Mouse (Mus musculus) forebrain, embryonic 13.5 days (tissue): ENCODE measurements around the gene Ralb. TPM values are rescaled to one million over a fixed set of nuclear protein-coding genes. Genes with fewer than 3 reads are reported as not detected.

Experiments used
- ATAC-seq: fragments of 200-750 bp; cut with Nextera tagmentation; 2 replicates; pipeline ENCODE4 v1.8.0; 2017
- H3K27ac ChIP-seq: fragments of 300-500 bp; sonication (generic); 2 replicates; pipeline ENCODE4 v1.5.1; 2015; ENCODE audit warnings: inconsistent platforms, mild to moderate bottlenecking, moderate library complexity
- H3K27me3 ChIP-seq: fragments of 300-500 bp; sonication (generic); 2 replicates; pipeline ENCODE4 v1.6.1; 2015; ENCODE audit warnings: mild to moderate bottlenecking, inconsistent platforms
- H3K36me3 ChIP-seq: fragments of 300-500 bp; sonication (generic); 2 replicates; pipeline ENCODE4 v1.6.1; 2015; ENCODE audit warnings: mild to moderate bottlenecking, inconsistent platforms; ENCODE audit not compliant: poor library complexity, severe bottlenecking
- H3K4me1 ChIP-seq: fragments of 300-500 bp; sonication (generic); 2 replicates; pipeline ENCODE4 v1.6.1; 2015; ENCODE audit warnings: inconsistent platforms
- H3K4me2 ChIP-seq: fragments of 300-500 bp; sonication (generic); 2 replicates; pipeline ENCODE4 v1.6.1; 2015; ENCODE audit warnings: inconsistent platforms, mild to moderate bottlenecking, moderate library complexity
- H3K4me3 ChIP-seq: fragments of 300-500 bp; sonication (generic); 2 replicates; pipeline ENCODE4 v1.5.1; 2015; ENCODE audit warnings: mild to moderate bottlenecking, inconsistent platforms
- H3K9ac ChIP-seq: fragments of 300-500 bp; sonication (generic); 2 replicates; pipeline ENCODE4 v1.6.1; 2015; ENCODE audit warnings: mild to moderate bottlenecking, inconsistent platforms
- H3K9me3 ChIP-seq: fragments of 300-500 bp; sonication (generic); replicated peaks from 2 replicates; pipeline ENCODE4 v1.6.1; 2016; ENCODE audit warnings: inconsistent platforms
- WGBS: fragments of 180-500 bp; shearing (Covaris S2); methylation state at CpG from one replicate; pipeline ENCODE4 v1.1.7; 2015; 5-methylcytosine and 5-hydroxymethylcytosine counted together
- polyA plus RNA-seq: library from polyadenylated mRNA; unstranded; fragments of >200 nt; fragmentation: Nextera tagmentation; extraction: Ambion mirVana; gene quantifications from 2 replicates; pipeline ENCODE4 v1.2.1, GENCODE M21; 2015

The Ralb gene
- polyA plus RNA-seq, 1 experiment from 2014 or later, result 51.0 TPM

- 14% methylated on average over 2 of the region's 2 CpGs for WGBS
- no peak overlapping the region for H3K27ac ChIP-seq
- ATAC-seq, result no peak
- H3K4me1 ChIP-seq, result peaks cover 23% of the 10 kb centered on the region
- no peak overlapping the region for H3K9ac ChIP-seq
- H3K4me3 ChIP-seq, result no peak overlapping the region
- no peak overlapping the region for H3K4me2 ChIP-seq
- H3K27me3 ChIP-seq, result no peaks in the 10 kb centered on the region
- no peaks in the 10 kb centered on the region for H3K36me3 ChIP-seq
- no peaks in the 10 kb centered on the region for H3K9me3 ChIP-seq
Observed at GRCm38 (mm10) chr1:119485825-119486224, 18.8 kb downstream of the Ralb start.

- 0 out of 2 replicates have a peak, but pooled peaks have one; percentile 49 for ATAC-seq
- H3K4me2 ChIP-seq, result no peak overlapping the region
- WGBS, result 56% methylated on average over 3 of the region's 3 CpGs
Observed at GRCm38 (mm10) chr1:119484457-119484856, 20.1 kb downstream of the Ralb start.

GRCm38 (mm10) chr1:119482891-119483290, 21.7 kb downstream of the Ralb start:
- ATAC-seq, result no peak
- peaks cover 3% of the 10 kb centered on the region; the same call in 1 of the 2 replicates for H3K36me3 ChIP-seq

More at GRCm38 (mm10) chr1:119484457-119484856, 20.1 kb downstream of the Ralb start:
- Histone ChIP-seq H3K27me3 (no peaks in the 10 kb centered on the region), H3K27ac (no peak overlapping the region), H3K9me3 (no peaks in the 10 kb centered on the region), H3K9ac (no peak overlapping the region), H3K36me3 (peaks cover 3% of the 10 kb centered on the region; the same call in 1 of the 2 replicates), H3K4me1 (peaks cover 23% of the 10 kb centered on the region), H3K4me3 (no peak overlapping the region)

GRCm38 (mm10) chr1:119481205-119481932, 23.2 kb downstream of the Ralb start:
- ATAC-seq, result no peak
- 96% methylated on average over 7 of the region's 7 CpGs for WGBS

More at GRCm38 (mm10) chr1:119482891-119483290, 21.7 kb downstream of the Ralb start:
- Histone ChIP-seq H3K9me3 (no peaks in the 10 kb centered on the region), H3K4me3 (no peak overlapping the region), H3K27me3 (no peaks in the 10 kb centered on the region), H3K4me2 (no peak overlapping the region), H3K27ac (no peak overlapping the region), H3K4me1 (peaks cover 19% of the 10 kb centered on the region), H3K9ac (no peak overlapping the region)
- 68% methylated on average over 3 of the region's 3 CpGs for WGBS

GRCm38 (mm10) chr1:119480678-119481077, 23.9 kb downstream of the Ralb start:
- Histone ChIP-seq H3K27ac (no peak overlapping the region), H3K36me3 (peaks cover 5% of the 10 kb centered on the region), H3K4me1 (no peaks in the 10 kb centered on the region), H3K4me3 (no peak overlapping the region), H3K27me3 (no peaks in the 10 kb centered on the region), H3K9ac (no peak overlapping the region), H3K4me2 (no peak overlapping the region), H3K9me3 (no peaks in the 10 kb centered on the region)
- WGBS, result 95% methylated on average over 8 of the region's 8 CpGs
- no peak for ATAC-seq

More at GRCm38 (mm10) chr1:119481205-119481932, 23.2 kb downstream of the Ralb start:
- no peak overlapping the region for H3K4me3 ChIP-seq
- no peaks in the 10 kb centered on the region for H3K27me3 ChIP-seq
- 0 out of 2 replicates have a peak, but pooled peaks cover 4% of the 10 kb centered on the region for H3K4me1 ChIP-seq
- H3K27ac ChIP-seq, result no peak overlapping the region
- peaks cover 3% of the 10 kb centered on the region; the same call in 1 of the 2 replicates for H3K36me3 ChIP-seq
- no peak overlapping the region for H3K4me2 ChIP-seq
- no peaks in the 10 kb centered on the region for H3K9me3 ChIP-seq
- no peak overlapping the region for H3K9ac ChIP-seq

GRCm38 (mm10) chr1:119479641-119480040, 25.0 kb downstream of the Ralb start:
- Histone ChIP-seq H3K9ac (no peak overlapping the region), H3K4me1 (no peaks in the 10 kb centered on the region), H3K27ac (no peak overlapping the region), H3K4me3 (no peak overlapping the region), H3K27me3 (no peaks in the 10 kb centered on the region), H3K4me2 (no peak overlapping the region), H3K9me3 (no peaks in the 10 kb centered on the region), H3K36me3 (peaks cover 13% of the 10 kb centered on the region)
- 91% methylated on average over 4 of the region's 4 CpGs for WGBS
- ATAC-seq, result no peak

GRCm38 (mm10) chr1:119476905-119477353, 27.7 kb downstream of the Ralb start:
- ATAC-seq, result no peak
- Histone ChIP-seq H3K4me3 (no peak overlapping the region), H3K27me3 (no peaks in the 10 kb centered on the region), H3K9me3 (no peaks in the 10 kb centered on the region), H3K27ac (no peak overlapping the region), H3K9ac (no peak overlapping the region), H3K4me2 (no peak overlapping the region), H3K36me3 (peaks cover 17% of the 10 kb centered on the region), H3K4me1 (peaks cover 8% of the 10 kb centered on the region)
- WGBS, result 89% methylated on average over 7 of the region's 7 CpGs

- Histone ChIP-seq H3K27me3 (no peaks in the 10 kb centered on the region), H3K36me3 (peaks cover 23% of the 10 kb centered on the region), H3K4me2 (no peak overlapping the region), H3K9ac (no peak overlapping the region), H3K27ac (no peak overlapping the region), H3K4me1 (peaks cover 15% of the 10 kb centered on the region), H3K4me3 (no peak overlapping the region), H3K9me3 (no peaks in the 10 kb centered on the region)
- WGBS, result 88% methylated on average over 7 of the region's 7 CpGs
- ATAC-seq, result no peak
Observed at GRCm38 (mm10) chr1:119474671-119475070, 29.9 kb downstream of the Ralb start.

- Histone ChIP-seq H3K9me3 (no peaks in the 10 kb centered on the region), H3K4me3 (no peak overlapping the region), H3K9ac (no peak overlapping the region), H3K4me2 (no peak overlapping the region), H3K27me3 (no peaks in the 10 kb centered on the region), H3K36me3 (peaks cover 26% of the 10 kb centered on the region), H3K4me1 (peaks cover 15% of the 10 kb centered on the region), H3K27ac (peak overlapping the region; percentile 55; the same call in 1 of the 2 replicates)
- 71% methylated on average over 11 of the region's 11 CpGs for WGBS
- ATAC-seq, result no peak
Observed at GRCm38 (mm10) chr1:119472648-119473047, 31.9 kb downstream of the Ralb start.

- Histone ChIP-seq H3K4me3 (no peak overlapping the region), H3K4me1 (peaks cover 15% of the 10 kb centered on the region), H3K9ac (no peak overlapping the region), H3K27ac (peak overlapping the region; percentile 55), H3K9me3 (no peaks in the 10 kb centered on the region), H3K27me3 (no peaks in the 10 kb centered on the region), H3K4me2 (no peak overlapping the region), H3K36me3 (peaks cover 26% of the 10 kb centered on the region)
- 55% methylated on average over 14 of the region's 14 CpGs for WGBS
- ATAC-seq, result peak; percentile 65
Observed at GRCm38 (mm10) chr1:119471793-119472396, 32.7 kb downstream of the Ralb start.

- ATAC-seq, result peak; percentile 26; the same call in 1 of the 2 replicates
- Histone ChIP-seq H3K9me3 (no peaks in the 10 kb centered on the region), H3K36me3 (no peaks in the 10 kb centered on the region), H3K27ac (no peak overlapping the region), H3K4me3 (no peak overlapping the region), H3K27me3 (no peaks in the 10 kb centered on the region), H3K9ac (no peak overlapping the region), H3K4me1 (no peaks in the 10 kb centered on the region), H3K4me2 (no peak overlapping the region)
- WGBS, result 53% methylated on average over 2 of the region's 2 CpGs
Observed at GRCm38 (mm10) chr1:119463386-119463785, 41.2 kb downstream of the Ralb start.

GRCm38 (mm10) chr1:119460062-119460461, 44.5 kb downstream of the Ralb start:
- H3K9me3 ChIP-seq, result no peaks in the 10 kb centered on the region
- no peak overlapping the region for H3K27ac ChIP-seq
- H3K4me3 ChIP-seq, result no peak overlapping the region
- no peak overlapping the region for H3K4me2 ChIP-seq
- peaks cover 18% of the 10 kb centered on the region for H3K4me1 ChIP-seq
- no peaks in the 10 kb centered on the region for H3K27me3 ChIP-seq
- WGBS, result 57% methylated on average over 2 of the region's 2 CpGs
- H3K9ac ChIP-seq, result no peak overlapping the region
- no peak; the same call in 1 of the 2 replicates for ATAC-seq
- no peaks in the 10 kb centered on the region for H3K36me3 ChIP-seq
